Mouse (Mus musculus): ENCODE results near the gene Htra1.

- TF ChIP-seq CTCF (conservative IDR thresholded peaks at IDR 0.05; ENCODE audit: insufficient read depth, insufficient read length, low read depth, low read length) = no peak
- no peak for TF ChIP-seq POLR2A (IDR thresholded peaks at IDR 0.05; ENCODE audit: low read depth, low read length)
Observed at GRCm38 (mm10) chr7:130972767-130973166, 36.9 kb downstream of the Htra1 start.
